Mouse (Mus musculus): Measurements from ENCODE around the gene Arhgap32.
"Not testable (repeated sequence)": the region's sequence is repeated elsewhere in the genome, so short reads cannot be mapped to it uniquely, and the experiment has no call there.

The Arhgap32 gene

DNA sequence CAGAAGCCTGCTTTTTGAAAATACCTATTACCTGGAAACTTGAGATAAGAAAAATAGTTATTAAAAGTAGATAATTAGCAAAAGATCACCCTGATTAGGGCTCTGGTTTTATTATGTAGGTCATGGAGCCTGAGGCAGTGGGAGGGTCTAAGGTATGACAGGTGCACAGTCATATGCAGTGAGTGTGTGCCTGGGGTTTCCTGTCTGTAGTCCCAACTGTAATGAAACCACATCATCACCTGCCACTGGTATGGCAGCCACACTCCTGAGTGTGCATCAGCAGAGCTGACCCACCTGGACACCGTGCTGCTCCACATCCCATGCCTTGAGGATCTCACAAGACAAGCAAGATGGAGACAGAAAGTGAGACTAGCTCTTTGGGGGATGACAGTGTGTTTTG lies at the start of gene Arhgap32:
Gene Arhgap32 (plus strand): TSS at position 351 of the 400 bp plus-strand sequence.
- no peak for DNase-seq (ENCODE audit: low spot score)

DNA sequence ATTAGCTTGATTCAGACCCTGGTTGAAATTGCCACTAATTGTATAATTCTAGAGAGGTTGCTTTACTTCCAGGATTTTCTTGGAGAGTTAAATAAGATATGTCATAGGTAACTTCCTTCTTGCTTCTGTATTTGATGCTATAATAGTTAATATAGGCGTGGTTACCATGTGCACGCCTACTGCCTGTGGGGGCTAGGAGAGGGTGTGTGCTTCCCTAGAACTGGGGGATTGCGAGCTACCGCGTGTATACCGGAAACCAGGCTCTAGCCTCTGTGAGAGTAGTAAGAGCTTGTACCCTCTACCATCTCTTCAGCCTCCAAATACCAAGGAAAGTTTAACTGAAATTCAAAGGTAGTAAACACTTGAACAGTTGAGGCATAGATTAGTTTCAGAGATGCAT lies 43.2 kb upstream of the Arhgap32 start:
- no peak for DNase-seq (ENCODE audit: low spot score)

DNA sequence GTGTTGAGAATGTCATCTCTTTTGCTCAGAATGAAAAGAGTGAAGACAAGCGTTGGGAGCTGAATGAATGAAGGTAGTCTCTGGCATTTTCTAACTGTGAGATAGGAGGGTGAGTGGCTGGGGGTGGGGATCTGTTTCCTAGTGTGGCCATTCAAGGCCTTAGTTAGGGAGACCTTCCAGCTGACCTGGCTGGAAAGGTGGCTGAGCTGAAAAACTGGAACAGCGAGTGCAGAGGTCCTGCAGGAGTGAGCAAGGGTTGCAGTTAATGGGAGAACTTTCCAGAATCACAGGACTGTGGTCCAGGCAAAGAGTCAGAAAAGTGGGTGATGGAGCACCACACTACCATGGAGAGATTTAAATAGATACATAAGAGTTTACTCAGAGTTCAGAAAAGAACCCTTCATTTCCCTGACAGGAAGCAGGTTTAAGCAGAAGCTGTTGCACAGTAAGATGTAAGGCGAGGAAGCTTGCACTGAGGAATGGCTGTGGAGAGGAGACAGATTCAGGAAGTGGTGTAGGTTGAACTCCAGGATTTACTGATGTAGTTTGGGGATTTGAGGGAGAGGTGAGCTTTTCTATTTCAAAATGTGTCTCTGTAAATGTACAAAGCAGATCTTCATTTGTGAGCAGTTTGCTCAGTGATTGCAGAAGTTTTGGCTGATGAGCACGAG lies 27.7 kb upstream of the Arhgap32 start:
- no peak for DNase-seq (ENCODE audit: low spot score)

DNA sequence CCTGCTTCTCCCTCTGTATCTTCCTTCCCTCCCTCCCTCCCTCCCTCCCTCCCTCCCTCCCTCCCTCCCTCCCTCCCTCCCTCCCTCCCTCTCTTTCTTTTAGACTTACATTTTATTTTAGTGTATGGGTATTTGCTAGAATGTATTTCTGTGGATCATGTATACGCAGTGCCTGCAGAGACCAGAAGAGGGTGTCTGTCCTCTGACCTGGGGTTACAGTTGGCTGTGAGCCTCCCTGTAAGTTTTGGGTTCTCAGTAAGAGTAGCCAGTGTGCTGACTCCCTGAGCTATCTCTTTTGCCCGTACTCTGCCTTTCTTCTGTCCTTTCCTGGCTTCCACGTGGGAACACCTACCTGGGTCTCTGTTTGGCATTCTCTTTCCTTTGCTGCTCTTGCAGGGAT lies 27.1 kb upstream of the Arhgap32 start:
- no peak for DNase-seq (ENCODE audit: low spot score)

GRCm38 (mm10) chr9:32093456-32093855 lies 22.5 kb upstream of the Arhgap32 start:
- DNase-seq (ENCODE audit: low spot score) = no peak

- no peak for DNase-seq (ENCODE audit: low spot score)
Observed at GRCm38 (mm10) chr9:32094351-32095120, 21.4 kb upstream of the Arhgap32 start.

DNA sequence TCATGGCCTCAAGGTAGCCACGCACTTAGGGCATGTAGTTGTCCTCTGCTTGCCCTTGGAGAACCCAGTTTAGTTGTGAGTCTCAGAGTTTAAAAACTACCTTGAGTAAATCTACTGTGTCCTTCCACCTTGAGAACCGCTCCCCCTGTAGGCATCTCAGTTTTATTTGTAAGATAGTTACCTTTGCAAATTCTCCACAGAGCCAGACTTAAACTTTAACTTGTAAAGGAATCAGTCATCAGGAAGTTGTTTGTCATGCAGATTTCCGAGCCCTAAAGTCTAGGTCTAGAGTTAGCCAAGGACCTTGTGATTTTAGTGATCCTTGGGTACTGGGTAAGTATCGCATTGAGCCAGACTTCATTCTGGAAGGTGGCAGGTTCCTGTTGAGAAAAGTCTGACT lies 20.4 kb upstream of the Arhgap32 start:
- no peak for DNase-seq (ENCODE audit: low spot score)

DNA sequence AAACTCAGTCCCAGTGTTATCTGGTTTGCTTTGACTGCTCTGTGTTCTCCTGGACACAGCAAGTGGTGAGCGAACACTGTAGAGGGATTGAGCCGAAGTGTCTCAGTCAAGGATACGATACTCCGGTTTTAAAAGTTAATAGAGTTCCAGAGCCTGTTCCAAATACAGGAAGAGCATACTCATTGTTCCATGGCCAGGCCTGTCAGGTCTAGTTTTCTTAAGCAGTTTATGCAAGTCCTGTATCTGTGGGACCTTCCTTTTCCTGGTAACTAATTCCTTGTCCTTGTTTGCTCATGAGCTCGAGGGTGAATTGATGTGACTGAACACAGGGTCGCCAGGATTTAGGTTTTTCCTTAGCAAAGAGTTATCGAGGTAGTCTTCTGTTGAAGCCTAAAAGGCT lies 19.4 kb upstream of the Arhgap32 start:
- no peak for DNase-seq (ENCODE audit: low spot score)

GRCm38 (mm10) chr9:32097123-32097522 lies 18.8 kb upstream of the Arhgap32 start:
- DNase-seq (ENCODE audit: low spot score) = no peak

DNA sequence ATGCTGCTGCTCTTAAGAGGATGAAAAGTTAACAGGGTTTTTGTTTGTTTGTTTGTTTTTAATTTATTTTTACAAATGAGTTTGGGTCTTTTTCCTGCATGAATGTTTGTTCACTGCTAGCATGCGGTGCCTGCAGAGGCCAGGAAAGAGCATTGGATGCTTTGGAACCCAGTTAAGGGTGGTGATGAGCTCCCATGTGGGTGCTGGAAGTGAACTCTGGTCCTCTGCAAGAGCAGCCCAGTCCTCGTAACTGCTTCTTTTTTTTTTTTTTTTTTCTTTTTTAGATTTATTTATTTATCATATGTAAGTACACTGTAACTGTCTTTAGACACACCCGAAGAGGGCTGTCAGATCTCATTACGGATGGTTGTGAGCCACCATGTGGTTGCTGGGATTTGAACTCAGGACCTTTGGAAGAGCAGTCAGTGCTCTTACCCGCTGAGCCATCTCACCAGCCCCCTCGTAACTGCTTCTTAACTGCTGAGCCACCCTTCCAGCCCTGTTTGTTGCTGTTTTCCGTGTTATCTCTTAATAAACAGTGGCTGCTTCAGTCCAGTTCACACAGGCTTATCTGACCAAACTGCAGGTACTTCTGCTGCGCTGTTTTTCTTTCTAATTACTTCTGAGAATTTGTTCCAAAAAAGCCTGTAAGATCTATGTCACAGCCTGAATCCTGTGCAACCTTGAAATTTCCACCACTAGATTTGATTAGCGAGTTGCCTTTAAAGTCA lies 17.3 kb upstream of the Arhgap32 start:
- DNase-seq (ENCODE audit: low spot score) = no peak

DNA sequence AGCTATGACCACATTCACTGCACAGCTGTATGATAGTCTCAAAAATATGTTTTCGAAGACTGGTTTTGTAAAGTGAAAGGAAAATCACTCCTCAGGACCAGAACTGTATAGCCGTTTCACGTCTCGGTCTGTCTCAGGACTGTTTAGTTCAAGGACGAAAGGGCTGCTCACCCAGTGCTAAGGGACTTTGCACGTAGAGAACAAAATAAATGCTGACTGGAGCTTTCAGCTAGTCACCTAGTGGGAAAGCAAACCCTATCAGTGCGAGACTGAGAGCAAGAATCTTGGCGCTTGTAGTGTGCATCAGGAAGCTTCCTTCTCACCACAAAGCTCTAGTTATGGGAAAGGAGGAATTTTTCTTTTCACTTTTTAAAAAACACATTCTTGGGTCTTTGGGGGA lies 15.4 kb upstream of the Arhgap32 start:
- no peak for DNase-seq (ENCODE audit: low spot score)

DNA sequence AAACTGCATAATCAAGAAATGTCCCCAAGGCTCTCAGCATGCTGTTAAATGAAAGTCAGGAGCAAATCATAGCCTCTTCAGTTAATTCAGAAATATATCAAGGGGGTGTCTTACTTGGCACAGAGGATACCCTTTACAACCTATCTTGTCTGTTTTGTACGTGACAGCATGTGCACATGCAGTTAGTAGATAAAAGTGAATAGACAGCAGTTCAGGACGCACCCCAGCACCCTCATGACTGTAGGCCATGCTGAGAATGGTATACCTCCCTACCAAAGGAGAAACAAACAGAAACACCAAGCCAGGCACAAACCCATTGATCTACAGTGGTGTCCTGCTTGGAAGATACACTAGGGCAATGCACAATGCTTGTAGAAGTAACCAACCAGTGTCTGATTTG lies 14.4 kb upstream of the Arhgap32 start:
- no peak for DNase-seq (ENCODE audit: low spot score)

- no peak for DNase-seq (ENCODE audit: low spot score)
Observed at GRCm38 (mm10) chr9:32104670-32105069, 11.3 kb upstream of the Arhgap32 start.

- DNase-seq (ENCODE audit: low spot score) = no peak
Observed at GRCm38 (mm10) chr9:32110376-32110775, 5.6 kb upstream of the Arhgap32 start.

DNA sequence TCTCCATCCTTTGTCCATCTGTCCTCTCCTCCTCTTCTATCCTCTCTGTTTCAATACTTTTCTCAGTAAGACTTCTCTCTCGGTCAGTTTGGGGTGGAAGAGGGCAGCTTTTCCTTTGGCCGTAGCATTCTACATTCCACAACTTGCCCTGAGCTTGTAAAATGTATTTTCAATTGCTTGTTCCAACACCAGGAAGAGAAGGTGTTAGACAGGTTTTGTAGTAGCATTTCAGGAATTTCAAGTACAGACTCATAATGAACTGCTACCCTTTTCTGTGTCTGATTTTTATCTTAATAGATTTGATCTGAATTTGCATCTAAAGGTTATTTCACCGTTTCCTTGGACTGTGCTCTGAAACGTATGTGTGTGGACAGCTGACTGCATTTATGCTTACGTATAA lies 336 bp downstream of the Arhgap32 start:
- DNase-seq (ENCODE audit: low spot score) = no peak

DNA sequence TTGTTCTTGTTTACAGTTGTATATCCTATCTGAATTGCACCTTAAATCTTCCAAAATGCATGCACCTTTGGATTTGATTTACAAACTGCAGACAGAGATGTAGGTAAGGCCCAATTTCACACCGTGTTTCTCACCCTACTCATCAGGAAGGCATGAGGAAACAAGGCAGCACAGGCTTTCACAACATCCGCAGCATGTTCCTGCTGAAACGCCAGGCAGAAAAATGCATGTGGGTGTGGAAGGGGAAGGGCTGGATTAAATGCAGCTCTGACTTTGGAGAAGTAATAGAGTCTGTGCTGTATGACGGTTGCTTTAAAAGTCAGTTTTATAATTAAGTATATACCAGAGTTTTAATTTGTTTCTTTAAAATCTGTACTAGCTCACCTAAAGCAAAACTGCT lies 1.9 kb downstream of the Arhgap32 start:
- no peak for DNase-seq (ENCODE audit: low spot score)

DNA sequence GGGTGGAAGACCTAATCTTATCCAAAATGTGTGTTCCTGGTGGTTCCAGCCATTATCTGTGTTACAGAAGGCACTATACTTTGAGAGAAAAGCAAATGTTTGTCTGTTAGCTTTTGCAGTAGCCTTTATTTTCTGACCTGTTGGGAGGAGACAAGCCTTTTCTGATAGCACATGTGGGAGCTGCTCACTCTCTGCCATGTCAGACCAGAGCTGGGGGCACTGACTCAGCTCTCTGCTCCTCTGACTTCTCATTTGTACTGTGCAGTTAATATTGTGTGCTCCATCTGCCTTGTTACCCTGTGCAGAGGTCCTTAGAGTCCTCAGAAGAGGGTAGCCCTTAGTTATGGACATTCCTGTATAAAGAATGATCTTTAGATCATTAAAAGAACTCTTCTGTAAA lies 2.5 kb downstream of the Arhgap32 start:
- no peak for DNase-seq (ENCODE audit: low spot score)

DNA sequence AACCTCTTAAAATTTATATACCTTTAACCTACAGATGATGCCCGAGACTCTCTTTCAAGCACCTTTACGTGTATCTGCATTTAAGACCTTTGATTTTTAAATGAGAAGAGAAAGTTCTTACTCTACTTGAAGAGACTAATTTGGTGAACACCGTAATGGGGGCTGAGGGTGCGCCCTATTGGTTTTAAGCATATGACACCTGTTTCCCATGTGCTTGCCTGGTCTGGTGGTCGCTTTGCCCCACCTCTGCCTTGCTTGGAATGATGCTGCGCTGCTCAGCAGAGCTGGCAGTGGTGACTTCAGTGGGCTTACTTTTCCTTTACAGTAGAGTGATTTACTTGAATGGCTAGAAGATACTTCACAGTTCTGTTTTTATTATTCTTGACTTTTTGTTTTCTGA lies 3.6 kb downstream of the Arhgap32 start:
- DNase-seq (ENCODE audit: low spot score) = no peak

- no peak for DNase-seq (ENCODE audit: low spot score)
Observed at GRCm38 (mm10) chr9:32120162-32120561, 4.2 kb downstream of the Arhgap32 start.

DNA sequence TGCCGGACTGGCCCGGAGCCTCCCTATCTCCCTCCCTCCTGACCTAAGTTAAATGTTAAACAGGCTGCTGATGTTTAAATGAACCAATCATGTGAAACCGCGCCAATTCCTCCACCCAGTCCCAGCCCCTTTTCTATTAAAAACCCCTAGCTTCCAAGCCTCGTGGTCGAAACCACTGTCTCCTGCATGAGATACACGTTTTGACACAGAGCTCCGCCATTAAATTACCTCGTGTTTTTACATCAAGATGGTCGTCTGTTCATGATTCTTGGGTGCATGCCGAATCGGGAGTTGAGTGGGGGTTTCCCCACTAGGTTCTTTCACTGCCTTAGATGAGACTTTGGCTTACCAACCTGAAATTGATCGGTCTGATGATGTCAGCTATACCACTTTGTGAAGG lies 5.3 kb downstream of the Arhgap32 start:
- DNase-seq (ENCODE audit: low spot score) = not testable (repeated sequence)

GRCm38 (mm10) chr9:32136195-32136594 lies 20.3 kb downstream of the Arhgap32 start:
- DNase-seq (ENCODE audit: low spot score) = no peak

DNA sequence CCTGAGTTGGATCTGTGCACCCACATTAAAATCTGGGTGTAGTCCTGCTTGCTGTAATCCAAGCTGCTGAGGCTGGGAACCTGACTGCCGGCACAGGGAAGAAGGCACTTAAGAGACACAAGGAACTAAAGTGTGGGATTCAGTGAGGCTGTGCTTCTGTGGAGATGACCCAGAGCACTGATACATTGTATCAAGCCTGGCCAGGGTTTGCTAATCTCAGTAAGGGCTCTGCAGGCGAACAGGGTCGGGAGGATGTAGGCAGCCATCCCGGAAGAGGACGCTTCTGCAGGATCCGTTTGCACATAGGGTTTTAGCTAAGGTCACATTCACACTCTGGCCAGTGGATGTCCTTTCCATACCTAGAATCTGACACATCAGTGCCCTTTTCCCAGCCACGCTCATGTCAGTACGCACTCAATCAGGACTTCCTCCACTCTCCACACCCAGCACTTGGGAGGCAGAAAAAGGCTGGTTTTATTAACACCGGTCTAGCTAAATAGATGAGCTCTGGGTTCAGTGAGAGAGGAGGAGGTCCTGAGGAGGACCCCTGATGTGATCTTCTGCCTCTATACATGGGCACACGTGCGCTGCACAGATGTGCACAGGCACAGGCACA lies 20.9 kb downstream of the Arhgap32 start:
- no peak for DNase-seq (ENCODE audit: low spot score)

Measured in ovary, postnatal 36 days (tissue).